Mouse (Mus musculus) stomach, postnatal 0 days (tissue): ENCODE measurements around the gene Cep152.

Experiments
- CTCF ChIP-seq: IDR thresholded peaks from 2 replicates; pipeline ENCODE4 v1.5.1; 2016; ENCODE audit warnings: antibody characterized with exemption, low read depth, mild to moderate bottlenecking, moderate library complexity
- EP300 ChIP-seq: optimal IDR thresholded peaks from 2 replicates; pipeline ENCODE3; 2016; ENCODE audit warnings: antibody characterized with exemption

DNA sequence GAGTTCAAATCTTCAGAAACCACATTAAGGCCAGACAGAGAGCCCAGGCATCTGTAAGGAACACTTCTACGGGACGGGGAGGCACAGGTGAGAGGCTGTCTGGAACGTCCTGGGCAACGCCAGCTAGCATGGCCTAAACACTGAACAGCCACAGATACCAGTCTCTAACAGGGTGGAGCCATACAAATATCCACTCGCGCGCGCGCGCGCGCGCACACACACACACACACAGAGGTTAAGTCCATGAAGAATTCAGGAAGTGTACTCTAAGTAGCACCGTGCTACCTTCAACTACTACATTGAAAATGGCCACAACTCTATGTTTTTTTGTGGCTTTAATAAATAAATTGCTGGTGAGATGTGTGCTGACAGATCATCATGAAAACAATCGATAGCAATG, 1.7 kb downstream of the Cep152 start:
- TF ChIP-seq CTCF = no peak
- no peak for TF ChIP-seq EP300
